Mouse (Mus musculus) brain, embryonic 14.5 days (tissue): Measurements from ENCODE around the gene Hjurp.

ENCODE experiments used
- CTCF ChIP-seq: fragments of 200-500 bp; IDR thresholded peaks from 2 replicates; pipeline ENCODE4 v1.5.1; 2012; ENCODE audit warnings: inconsistent platforms, mild to moderate bottlenecking, moderate library complexity, borderline replicate concordance; ENCODE audit not compliant: insufficient read depth, insufficient read length; ENCODE audit errors: extremely low read depth
- POLR2A ChIP-seq: fragments of 200-500 bp; IDR thresholded peaks from 2 replicates; pipeline ENCODE4 v1.6.1; 2012; ENCODE audit warnings: mild to moderate bottlenecking, inconsistent platforms, borderline replicate concordance; ENCODE audit not compliant: poor library complexity, insufficient read depth, insufficient read length, severe bottlenecking; ENCODE audit errors: extremely low read depth

GRCm38 (mm10) chr1:88230421-88230820 is 47.0 kb downstream of the Hjurp start:
- TF ChIP-seq CTCF (no peak), POLR2A (no peak)
